Mouse (Mus musculus) megakaryocyte, embryonic 14.5 days (primary cell): ENCODE data around the gene Teddm3.

Experiments
- FLI1 ChIP-seq: IDR thresholded peaks from 2 replicates; pipeline ENCODE4 v1.6.1; 2012; ENCODE audit warnings: low read length, inconsistent platforms, mixed read lengths
- GATA1 ChIP-seq: IDR thresholded peaks from 3 replicates; pipeline ENCODE4 v1.6.1; 2012; ENCODE audit warnings: mixed read lengths, low read length, inconsistent platforms, borderline replicate concordance

DNA sequence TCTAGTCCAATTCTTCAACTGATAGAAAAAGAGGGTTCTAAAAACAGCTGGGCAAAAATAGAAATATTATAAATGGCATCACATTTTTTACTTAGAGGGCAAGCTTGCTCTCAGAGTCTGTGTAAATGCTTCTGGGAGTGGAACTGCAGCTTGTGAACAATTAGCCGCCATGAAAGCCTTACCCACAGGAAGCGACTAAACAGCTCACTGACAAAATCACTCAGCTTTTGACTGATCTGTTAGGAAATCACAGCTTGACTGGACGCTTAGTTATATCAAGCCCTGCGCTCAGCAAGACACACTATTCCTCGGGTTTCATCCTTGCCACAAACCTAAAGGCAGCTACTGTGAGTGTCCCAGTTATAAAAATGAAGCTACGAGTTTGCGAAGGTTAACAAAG is 33.8 kb upstream of the Teddm3 start:
- TF ChIP-seq GATA1 (no peak), FLI1 (no peak)
